Mouse (Mus musculus) MEL (cell line): ENCODE measurements around the gene H3f3a.

ENCODE experiments used
- BHLHE40 ChIP-seq: IDR thresholded peaks from 2 replicates; pipeline ENCODE4 v1.6.1; 2012; ENCODE audit warnings: low read depth, mild to moderate bottlenecking, inconsistent platforms, low read length, improper control_type of control experiment, borderline replicate concordance
- CTCF ChIP-seq, 3 experiments: IDR thresholded peaks in 2 of 3; conservative IDR thresholded peaks in 1 of 3; 2 replicates each; pipeline ENCODE4 v1.5.1; 2011 to 2012; ENCODE audit warnings: low read length in 3 of 3, low read depth in 2 of 3, mild to moderate bottlenecking in 2 of 3, improper control_type of control experiment in 1 of 3, inconsistent platforms in 1 of 3, mixed read lengths in 1 of 3, moderate library complexity in 1 of 3; ENCODE audit not compliant: control insufficient read depth in 1 of 3, insufficient read depth in 1 of 3, poor library complexity in 1 of 3, severe bottlenecking in 1 of 3
- POLR2A ChIP-seq, 2 experiments: IDR thresholded peaks; 2 replicates each; pipeline ENCODE4 v1.6.1; 2011 to 2012; ENCODE audit warnings: low read length in 2 of 2, mild to moderate bottlenecking in 2 of 2, control low read depth in 1 of 2, improper control_type of control experiment in 1 of 2, low read depth in 1 of 2, moderate library complexity in 1 of 2; ENCODE audit not compliant: control insufficient read depth in 1 of 2, insufficient read depth in 1 of 2, poor library complexity in 1 of 2
- POLR2AphosphoS2 ChIP-seq: IDR thresholded peaks from 2 replicates; pipeline ENCODE4 v1.6.1; 2011; ENCODE audit warnings: low read length, improper control_type of control experiment
- RCOR1 ChIP-seq: IDR thresholded peaks from 2 replicates; pipeline ENCODE4 v1.6.1; 2012; ENCODE audit warnings: low read depth, mild to moderate bottlenecking, inconsistent platforms, low read length, improper control_type of control experiment
- TAL1 ChIP-seq: IDR thresholded peaks from 2 replicates; pipeline ENCODE4 v1.6.1; 2012; ENCODE audit warnings: mild to moderate bottlenecking, inconsistent platforms, low read length, moderate library complexity, mixed read lengths
- USF2 ChIP-seq, 2 experiments: IDR thresholded peaks; 2 replicates each; pipeline ENCODE4 v1.6.1; 2011 to 2012; ENCODE audit warnings: improper control_type of control experiment in 2 of 2, low read length in 2 of 2, borderline replicate concordance in 1 of 2, inconsistent platforms in 1 of 2, low read depth in 1 of 2, mild to moderate bottlenecking in 1 of 2; ENCODE audit not compliant: insufficient read depth in 1 of 2

DNA sequence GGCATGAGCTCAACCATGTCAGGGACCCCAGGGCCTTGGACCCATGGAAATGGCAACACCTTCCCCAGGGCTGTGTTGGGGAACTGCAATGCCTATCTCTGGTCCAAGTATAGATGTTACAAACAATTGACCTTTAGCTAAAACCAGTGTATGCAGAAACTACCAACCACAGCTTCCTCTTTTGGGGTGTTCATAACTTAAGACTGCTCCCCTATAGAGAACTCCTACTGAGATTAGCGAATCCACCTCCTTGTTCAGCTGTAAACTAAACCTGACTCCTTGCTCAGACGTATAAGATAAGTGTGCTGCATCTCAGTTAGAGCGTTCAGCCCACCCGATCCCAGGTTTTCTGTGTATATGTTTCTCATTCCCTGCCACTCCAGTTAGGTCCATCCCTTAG is 12.9 kb upstream of the H3f3a start:
- TF ChIP-seq BHLHE40 (no peak), CTCF (IDR thresholded peaks at IDR 0.05 in 2 of 3, conservative IDR thresholded peaks at IDR 0.05 in 1 of 3; ENCODE audit: control insufficient read depth in 1 of 3, insufficient read depth in 1 of 3, low read depth in 2 of 3, low read length in 3 of 3, poor library complexity in 1 of 3, severe bottlenecking in 1 of 3) (no peak), TAL1 (no peak), POLR2AphosphoS2 (no peak), POLR2A (IDR thresholded peaks at IDR 0.05; ENCODE audit: control insufficient read depth in 1 of 2, insufficient read depth in 1 of 2, low read depth in 1 of 2, low read length in 2 of 2, poor library complexity in 1 of 2) (no peak), RCOR1 (peak; percentile 85), USF2 (IDR thresholded peaks at IDR 0.05; ENCODE audit: borderline replicate concordance in 1 of 2, insufficient read depth in 1 of 2, low read depth in 1 of 2, low read length in 2 of 2) (no peak)
